Mouse (Mus musculus): ENCODE data around the gene Ass1. TPM values are rescaled to one million over a fixed set of nuclear protein-coding genes. Genes with fewer than 3 reads are reported as not detected.
A peak's percentile ranks its signal among the peaks of the same experiment; 100 is the strongest.

Gene Ass1
- polyA plus RNA-seq, 1 experiment from 2014 or later = 176 TPM

DNA sequence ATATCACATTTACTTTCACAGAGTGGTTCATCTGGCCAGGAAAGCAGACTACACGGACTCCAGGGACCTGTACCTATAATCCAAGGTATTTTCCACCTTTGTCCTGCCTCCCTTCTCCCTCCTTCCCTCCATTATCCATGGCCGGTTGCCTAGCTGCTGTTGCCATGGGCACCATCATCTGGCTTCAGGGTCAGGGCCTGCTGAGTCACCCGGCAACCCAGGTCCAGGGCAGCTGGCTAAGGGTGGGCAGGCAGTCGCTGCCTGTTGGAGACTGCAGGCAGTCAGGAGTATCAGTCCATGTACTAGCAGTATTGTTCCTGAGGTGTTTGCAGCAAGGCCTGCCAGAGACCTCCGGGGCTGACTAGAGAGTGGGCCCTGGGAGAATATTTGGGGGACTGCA, 4.7 kb downstream of the Ass1 start:
- Histone ChIP-seq H3K9ac (no peak overlapping the region), H3K27ac (no peak overlapping the region), H3K9me3 (no peaks in the 10 kb centered on the region), H3K27me3 (replicated peaks) (peaks cover 9% of the 10 kb centered on the region; the same call in 1 of the 2 replicates), H3K4me3 (replicated peaks) (no peak overlapping the region), H3K4me2 (replicated peaks) (no peak overlapping the region), H3K36me3 (no peaks in the 10 kb centered on the region), H3K4me1 (replicated peaks) (peaks cover 25% of the 10 kb centered on the region)
- WGBS = 66% methylated on average over 5 of the region's 5 CpGs
- ATAC-seq = no peak

DNA sequence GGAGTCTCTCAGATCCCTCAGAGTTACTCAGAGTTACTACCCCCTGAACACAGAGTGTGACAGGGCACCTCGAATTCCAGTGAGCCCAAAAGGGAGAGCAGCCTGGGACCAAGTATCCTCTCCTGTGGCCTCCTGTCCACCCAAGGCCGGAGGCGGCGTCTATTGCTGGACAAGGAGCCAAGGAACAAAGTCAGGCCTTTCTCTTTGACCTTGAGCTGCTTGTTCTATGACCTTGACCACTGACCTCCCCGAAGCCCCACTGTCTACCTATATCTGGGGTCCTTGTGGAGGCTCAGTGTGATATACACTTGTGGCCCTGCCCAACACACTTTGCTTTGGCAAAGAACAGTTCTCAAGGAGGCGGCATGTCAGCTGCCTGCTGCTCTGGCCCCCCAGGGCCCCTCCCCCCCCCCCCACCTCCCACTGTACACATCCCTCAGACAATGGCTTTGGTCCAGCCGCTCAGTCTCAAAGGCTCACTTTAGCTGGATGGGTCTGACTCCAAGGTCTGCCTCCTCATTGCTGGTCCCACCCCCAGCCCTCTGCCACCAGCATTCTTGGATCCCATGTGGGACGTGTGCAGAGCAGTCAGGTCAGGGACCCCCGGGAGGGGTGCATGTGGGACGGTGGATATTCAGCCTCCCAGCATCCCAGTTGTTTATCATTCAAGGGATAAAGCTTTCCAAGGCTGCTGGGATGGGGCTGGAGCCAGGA, 6.3 kb downstream of the Ass1 start:
- WGBS = 57% methylated on average over 10 of the region's 10 CpGs
- H3K4me2 ChIP-seq (replicated peaks) = no peak overlapping the region
- ATAC-seq = no peak
- H3K9me3 ChIP-seq = no peaks in the 10 kb centered on the region
- H3K36me3 ChIP-seq = no peaks in the 10 kb centered on the region
- peaks cover 12% of the 10 kb centered on the region for H3K4me1 ChIP-seq (replicated peaks)
- no peak overlapping the region for H3K9ac ChIP-seq
- H3K27me3 ChIP-seq (replicated peaks) = peaks cover 4% of the 10 kb centered on the region; the same call in 1 of the 2 replicates
- no peak overlapping the region for H3K4me3 ChIP-seq (replicated peaks)
- no peak overlapping the region for H3K27ac ChIP-seq

DNA sequence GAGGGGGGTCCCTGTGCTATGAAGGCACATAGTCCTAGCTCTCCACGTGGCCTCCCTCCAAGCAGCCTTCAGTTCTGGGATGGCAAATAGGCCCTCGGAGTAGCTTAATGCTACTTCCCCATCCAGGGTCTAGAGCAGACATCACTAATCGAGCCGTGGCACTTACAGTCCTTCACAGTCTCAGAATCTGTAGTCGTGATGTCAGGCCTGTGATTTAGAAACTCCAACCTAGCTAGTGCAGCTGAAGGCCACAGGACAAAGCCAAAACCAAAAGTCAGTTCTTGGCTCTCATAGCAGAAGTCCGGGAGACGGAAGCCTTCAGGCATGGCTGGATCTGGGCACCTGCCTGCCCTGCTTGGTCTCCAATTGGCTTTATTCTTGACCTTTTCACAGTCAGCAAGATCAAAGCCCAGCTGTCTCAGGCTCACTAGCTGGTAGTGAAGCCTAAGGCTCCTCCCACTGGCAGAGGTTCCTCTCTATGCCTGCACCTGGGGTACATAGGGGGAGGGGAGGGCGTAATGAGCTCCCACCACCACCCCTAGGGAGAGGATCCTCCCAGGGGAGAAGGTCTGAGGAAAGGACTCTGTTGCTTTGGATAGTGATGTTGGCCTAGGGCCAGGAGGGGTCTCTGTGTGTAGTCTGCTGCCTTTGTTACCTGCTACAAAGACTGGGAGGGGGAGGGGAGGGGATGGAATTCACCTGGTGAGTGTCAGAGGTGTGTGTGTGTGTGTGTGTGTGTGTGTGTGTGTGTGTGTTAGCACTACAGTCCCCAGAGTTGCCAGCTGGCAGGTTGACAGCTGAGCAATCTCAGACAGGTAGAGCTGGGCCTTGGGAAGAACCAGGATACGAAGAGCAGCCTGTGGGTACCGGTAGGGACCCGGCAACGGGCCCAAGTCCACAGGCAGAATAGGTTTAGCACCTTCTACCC, 7.5 kb downstream of the Ass1 start:
- no peak overlapping the region for H3K4me2 ChIP-seq (replicated peaks)
- H3K36me3 ChIP-seq = no peaks in the 10 kb centered on the region
- H3K4me3 ChIP-seq (replicated peaks) = no peak overlapping the region
- ATAC-seq = no peak
- H3K4me1 ChIP-seq (replicated peaks) = 0 out of 2 replicates have a peak, but pooled peaks cover 3% of the 10 kb centered on the region
- H3K27me3 ChIP-seq (replicated peaks) = no peaks in the 10 kb centered on the region
- no peaks in the 10 kb centered on the region for H3K9me3 ChIP-seq
- no peak overlapping the region for H3K9ac ChIP-seq
- 76% methylated on average over 12 of the region's 12 CpGs for WGBS
- no peak overlapping the region for H3K27ac ChIP-seq

DNA sequence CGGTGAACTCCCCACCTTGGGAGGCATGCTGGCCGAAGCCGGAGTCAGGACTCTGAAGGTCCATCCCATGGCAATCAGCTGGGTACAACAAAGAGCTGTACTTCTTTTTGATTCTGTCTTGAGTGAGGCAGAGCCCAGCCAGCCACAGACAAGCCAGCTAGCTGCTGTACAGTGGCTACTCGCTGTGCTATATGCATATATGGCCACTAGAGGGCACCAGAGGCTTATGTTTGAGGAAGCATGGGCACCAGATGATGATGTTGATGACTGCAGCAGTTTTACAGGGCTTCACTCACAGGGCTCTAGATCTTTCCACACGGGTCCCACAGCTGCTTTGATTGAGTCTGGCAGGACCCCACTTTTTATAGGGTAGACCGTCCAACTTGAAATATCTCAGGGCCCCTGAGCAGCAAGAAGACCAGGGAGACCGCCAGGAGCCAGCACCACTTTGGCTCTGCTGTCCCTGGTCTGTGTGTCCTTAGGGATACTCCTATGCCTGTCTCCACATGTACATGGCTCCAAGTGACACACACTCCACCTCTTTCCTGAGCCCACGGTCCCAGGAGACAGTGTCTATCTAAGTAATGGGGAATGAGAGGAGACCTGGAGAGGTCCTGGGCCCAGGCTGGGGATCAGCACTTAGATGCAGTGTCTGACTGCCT, 13.0 kb downstream of the Ass1 start:
- no peak overlapping the region for H3K4me2 ChIP-seq (replicated peaks)
- H3K27me3 ChIP-seq (replicated peaks) = no peaks in the 10 kb centered on the region
- H3K9me3 ChIP-seq = no peaks in the 10 kb centered on the region
- H3K27ac ChIP-seq = no peak overlapping the region
- H3K9ac ChIP-seq = no peak overlapping the region
- H3K4me1 ChIP-seq (replicated peaks) = no peaks in the 10 kb centered on the region
- peak; percentile 78 for ATAC-seq
- H3K36me3 ChIP-seq = no peaks in the 10 kb centered on the region
- H3K4me3 ChIP-seq (replicated peaks) = no peak overlapping the region
- WGBS = 33% methylated on average over 8 of the region's 8 CpGs

DNA sequence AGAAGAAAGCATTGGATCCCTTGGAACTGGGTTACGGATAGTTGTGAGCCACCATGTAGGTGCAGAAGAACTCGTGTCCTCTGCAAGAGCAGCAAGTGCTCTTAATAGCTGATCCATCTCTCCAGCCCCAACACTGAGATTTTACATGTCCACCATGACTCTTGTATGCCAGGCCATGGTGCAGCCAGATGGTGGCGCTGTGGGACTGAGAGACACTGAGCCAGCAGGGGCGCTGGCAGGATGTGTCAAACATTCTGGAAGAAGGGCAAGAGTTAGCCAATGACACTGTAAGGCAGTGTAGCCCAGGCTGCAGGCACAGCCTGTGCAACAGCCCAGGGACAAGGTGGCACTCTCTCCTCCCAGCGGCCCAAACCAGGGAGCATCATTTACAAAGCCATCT, 14.2 kb downstream of the Ass1 start:
- H3K9me3 ChIP-seq = no peaks in the 10 kb centered on the region
- no peak overlapping the region for H3K27ac ChIP-seq
- no peak; the same call in 1 of the 2 replicates for ATAC-seq
- H3K4me2 ChIP-seq (replicated peaks) = no peak overlapping the region
- no peaks in the 10 kb centered on the region for H3K27me3 ChIP-seq (replicated peaks)
- H3K4me3 ChIP-seq (replicated peaks) = no peak overlapping the region
- no peak overlapping the region for H3K9ac ChIP-seq
- no peaks in the 10 kb centered on the region for H3K36me3 ChIP-seq
- 32% methylated on average over 5 of the region's 5 CpGs for WGBS
- no peaks in the 10 kb centered on the region for H3K4me1 ChIP-seq (replicated peaks)

DNA sequence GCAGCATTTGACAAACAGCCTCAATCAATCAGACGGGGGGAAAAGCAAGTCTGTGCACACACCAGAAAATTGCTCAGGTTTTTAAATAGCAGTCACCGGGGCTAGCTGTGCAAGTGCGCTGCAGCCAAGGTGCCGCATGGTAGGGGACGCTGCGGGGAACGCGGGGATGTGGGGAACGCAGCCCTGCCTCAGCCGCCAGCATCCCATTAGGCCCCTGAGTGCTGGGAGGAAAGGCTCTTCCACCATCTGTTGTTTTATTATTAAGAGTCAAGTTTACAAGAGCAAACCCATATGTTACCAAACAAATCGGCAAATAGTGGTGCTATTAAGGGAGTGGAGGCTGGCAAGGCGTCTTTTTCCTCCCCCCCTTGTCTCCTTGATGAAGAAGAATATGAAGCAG, 19.2 kb downstream of the Ass1 start:
- 45% methylated on average over 12 of the region's 12 CpGs for WGBS
- ATAC-seq = no peak
- no peak overlapping the region for H3K4me2 ChIP-seq (replicated peaks)
- no peaks in the 10 kb centered on the region for H3K9me3 ChIP-seq
- H3K4me3 ChIP-seq (replicated peaks) = no peak overlapping the region
- H3K4me1 ChIP-seq (replicated peaks) = no peaks in the 10 kb centered on the region
- no peak overlapping the region for H3K27ac ChIP-seq
- no peaks in the 10 kb centered on the region for H3K36me3 ChIP-seq
- no peaks in the 10 kb centered on the region for H3K27me3 ChIP-seq (replicated peaks)
- no peak overlapping the region for H3K9ac ChIP-seq

DNA sequence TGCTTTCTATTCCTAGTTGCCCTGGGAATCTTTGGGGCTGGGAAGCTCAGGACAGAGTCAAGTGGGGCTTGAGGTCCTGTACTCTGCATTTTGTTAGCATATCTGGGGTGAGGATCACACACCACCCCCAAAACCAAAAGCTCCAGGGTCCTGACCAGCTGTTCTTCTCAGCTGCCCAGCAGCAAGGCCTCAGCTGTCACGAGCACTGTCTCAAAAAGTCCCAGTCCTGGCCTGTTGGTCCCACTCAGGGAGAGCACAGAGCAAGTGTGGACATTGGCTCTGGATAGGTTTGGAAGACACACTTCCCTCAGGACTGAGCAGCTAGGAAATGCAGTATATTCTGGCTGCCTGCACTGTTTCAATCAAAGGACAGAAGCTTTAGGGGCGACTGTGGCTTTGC, 20.5 kb downstream of the Ass1 start:
- Histone ChIP-seq H3K4me2 (replicated peaks) (no peak overlapping the region), H3K36me3 (no peaks in the 10 kb centered on the region), H3K9ac (no peak overlapping the region), H3K27ac (no peak overlapping the region), H3K4me1 (replicated peaks) (no peaks in the 10 kb centered on the region), H3K27me3 (replicated peaks) (no peaks in the 10 kb centered on the region), H3K9me3 (no peaks in the 10 kb centered on the region), H3K4me3 (replicated peaks) (no peak overlapping the region)
- no peak for ATAC-seq
- WGBS = 80% methylated on average over 2 of the region's 2 CpGs

DNA sequence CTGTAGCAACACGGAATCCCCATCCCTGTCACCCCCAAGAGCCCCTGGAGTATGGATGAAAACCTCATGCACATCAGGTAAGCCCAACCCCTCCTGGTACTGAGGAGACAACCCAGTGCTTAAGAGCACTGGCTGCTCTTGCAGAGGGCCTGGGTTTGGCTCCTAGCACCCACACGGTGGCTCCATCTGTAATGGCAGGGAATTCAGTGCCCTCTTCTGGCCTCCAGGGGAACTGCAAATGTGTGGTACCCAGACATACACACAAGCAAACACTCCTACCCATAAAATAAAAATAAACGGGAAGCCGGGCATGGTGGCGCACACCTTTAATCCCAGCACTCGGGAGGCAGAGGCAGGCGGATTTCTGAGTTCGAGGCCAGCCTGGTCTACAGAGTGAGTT, 22.3 kb downstream of the Ass1 start:
- Histone ChIP-seq H3K27me3 (replicated peaks) (no peaks in the 10 kb centered on the region), H3K9ac (no peak overlapping the region), H3K4me2 (replicated peaks) (no peak overlapping the region), H3K4me1 (replicated peaks) (no peaks in the 10 kb centered on the region), H3K4me3 (replicated peaks) (no peak overlapping the region), H3K36me3 (no peaks in the 10 kb centered on the region), H3K9me3 (no peaks in the 10 kb centered on the region), H3K27ac (no peak overlapping the region)
- 92% methylated on average over 8 of the region's 8 CpGs for WGBS
- no peak for ATAC-seq

DNA sequence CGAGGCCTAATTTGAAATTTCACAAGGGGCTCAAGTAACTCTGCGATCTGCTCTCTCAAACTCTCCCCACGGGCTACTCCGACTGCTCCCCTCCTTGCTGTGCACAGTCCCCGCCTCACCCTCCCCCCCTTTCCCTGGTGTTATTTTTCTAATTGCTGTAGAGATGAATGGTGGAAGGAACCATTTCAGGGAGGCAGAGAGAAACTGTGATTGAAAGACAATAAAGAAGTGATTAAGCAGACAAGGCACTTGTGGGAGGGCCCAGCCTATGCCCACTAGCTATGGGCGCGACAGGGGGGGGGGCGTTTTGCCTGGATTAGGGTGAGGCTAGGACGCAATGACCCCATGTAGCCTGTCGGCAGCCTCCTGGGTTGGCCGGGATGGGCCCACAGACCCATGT, 23.2 kb downstream of the Ass1 start:
- WGBS = 72% methylated on average over 11 of the region's 11 CpGs
- Histone ChIP-seq H3K27ac (no peak overlapping the region), H3K4me2 (replicated peaks) (no peak overlapping the region), H3K4me3 (replicated peaks) (no peak overlapping the region), H3K9me3 (no peaks in the 10 kb centered on the region), H3K36me3 (no peaks in the 10 kb centered on the region), H3K9ac (no peak overlapping the region), H3K4me1 (replicated peaks) (no peaks in the 10 kb centered on the region), H3K27me3 (replicated peaks) (no peaks in the 10 kb centered on the region)
- ATAC-seq = no peak

DNA sequence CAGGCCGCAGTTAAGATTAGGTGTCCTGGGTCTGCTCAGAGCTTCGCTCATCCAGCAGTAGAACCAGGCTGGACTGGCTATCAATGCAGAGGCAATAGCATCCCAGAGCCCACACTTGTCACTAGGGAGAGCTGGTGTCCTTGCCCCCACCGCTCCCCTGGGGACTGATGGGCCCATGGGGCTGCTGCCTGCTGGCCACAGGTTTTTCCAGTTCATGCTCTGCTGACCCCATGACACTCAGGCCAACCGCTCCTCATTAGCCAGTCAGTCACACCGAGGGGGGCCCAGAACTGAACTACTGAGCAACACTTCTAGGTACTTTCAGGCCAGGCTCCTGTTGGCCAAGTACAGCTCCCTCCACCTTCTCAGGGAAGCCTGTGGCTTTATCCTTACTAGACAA, 24.3 kb downstream of the Ass1 start:
- Histone ChIP-seq H3K27ac (no peak overlapping the region), H3K4me2 (replicated peaks) (no peak overlapping the region), H3K4me3 (replicated peaks) (no peak overlapping the region), H3K9me3 (no peaks in the 10 kb centered on the region), H3K9ac (no peak overlapping the region), H3K4me1 (replicated peaks) (no peaks in the 10 kb centered on the region), H3K27me3 (replicated peaks) (no peaks in the 10 kb centered on the region), H3K36me3 (no peaks in the 10 kb centered on the region)
- no peak for ATAC-seq
- 79% methylated on average over 5 of the region's 5 CpGs for WGBS

DNA sequence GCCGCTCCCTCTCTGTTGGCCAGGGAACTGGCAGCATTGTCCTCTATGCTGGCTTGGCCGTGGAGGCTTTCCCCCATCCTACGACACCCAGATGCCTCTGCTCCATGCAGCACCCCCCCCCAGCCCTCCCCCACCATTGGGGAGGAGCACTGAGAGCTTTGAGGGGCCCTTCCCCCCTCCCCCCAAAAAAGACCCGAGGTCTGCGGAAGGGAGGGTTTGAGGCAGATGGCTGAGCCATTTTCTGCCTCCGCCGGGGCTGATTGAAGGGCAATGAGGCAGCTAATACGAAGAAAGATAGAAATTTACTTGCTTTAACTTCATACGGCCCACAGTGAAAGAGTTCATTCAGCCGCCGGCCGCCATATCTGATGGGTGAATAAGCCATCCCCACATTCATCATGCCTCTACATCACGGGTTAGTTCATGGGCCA, 25.1 kb downstream of the Ass1 start:
- Histone ChIP-seq H3K27me3 (replicated peaks) (no peaks in the 10 kb centered on the region), H3K4me2 (replicated peaks) (no peak overlapping the region), H3K36me3 (no peaks in the 10 kb centered on the region), H3K4me3 (replicated peaks) (no peak overlapping the region), H3K27ac (no peak overlapping the region), H3K9ac (no peak overlapping the region), H3K9me3 (no peaks in the 10 kb centered on the region), H3K4me1 (replicated peaks) (no peaks in the 10 kb centered on the region)
- WGBS = 75% methylated on average over 13 of the region's 13 CpGs
- no peak for ATAC-seq

DNA sequence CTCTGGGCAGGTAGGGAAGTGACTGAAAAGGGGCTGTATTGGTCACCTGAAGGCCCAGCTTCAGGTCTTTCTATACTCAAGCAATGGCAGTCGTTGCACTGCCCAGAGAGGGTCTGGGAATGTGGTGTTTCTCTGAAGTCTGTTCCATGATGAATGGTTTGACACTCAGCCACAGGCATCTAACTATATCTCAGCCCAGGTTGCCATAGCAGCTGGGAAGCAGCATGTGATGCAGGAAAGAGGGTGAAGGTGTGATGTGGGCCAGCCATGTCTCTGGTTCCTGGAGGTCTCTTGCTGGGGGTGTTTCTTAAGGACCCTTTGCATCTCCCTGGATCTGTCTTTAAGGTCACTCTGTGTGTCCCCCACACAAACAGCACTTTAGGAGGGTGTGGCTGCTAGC, 26.1 kb downstream of the Ass1 start:
- 26% methylated on average over 1 of the region's 1 CpGs for WGBS
- Histone ChIP-seq H3K4me1 (replicated peaks) (no peaks in the 10 kb centered on the region), H3K36me3 (no peaks in the 10 kb centered on the region)

More for the DNA sequence above, 26.1 kb downstream of the Ass1 start:
- H3K9ac ChIP-seq = no peak overlapping the region
- H3K9me3 ChIP-seq = no peaks in the 10 kb centered on the region
- no peak for ATAC-seq
- H3K4me2 ChIP-seq (replicated peaks) = no peak overlapping the region
- no peak overlapping the region for H3K4me3 ChIP-seq (replicated peaks)
- no peak overlapping the region for H3K27ac ChIP-seq
- H3K27me3 ChIP-seq (replicated peaks) = no peaks in the 10 kb centered on the region

Data from intestine, embryonic 15.5 days (tissue).